Mouse (Mus musculus) thymus, postnatal 36 days (tissue): Measurements from ENCODE around the gene Icos.

Source experiments
- DNase-seq, 2 experiments: peaks; one replicate each; pipeline ENCODE4 v3.0.0; 2022; ENCODE audit warnings: mixed read lengths in 2 of 2

Gene Icos

DNA sequence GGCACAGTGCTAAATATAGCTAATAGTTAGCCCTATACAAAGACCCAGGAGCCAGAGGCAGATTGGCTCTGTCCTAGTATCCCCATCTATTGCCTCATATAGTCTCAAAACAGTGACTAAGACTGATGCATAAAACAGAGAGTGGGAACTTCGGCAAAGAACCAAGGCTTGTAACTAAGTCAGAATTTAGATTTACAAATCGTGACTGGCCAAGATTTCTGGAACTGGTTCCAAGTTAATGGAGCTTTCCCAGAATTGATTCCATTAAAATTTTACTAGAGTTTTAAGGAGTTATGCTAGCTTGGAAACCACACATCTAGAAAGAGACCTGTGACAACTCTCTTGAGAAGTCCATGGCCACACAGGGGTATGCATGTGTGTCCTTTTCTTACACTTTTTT is 65.1 kb downstream of the Icos start:
- no peak for DNase-seq

- DNase-seq: no peak
These were observed 68.5 kb downstream of the Icos start for GRCm38 (mm10) chr1:61046055-61046705.

DNA sequence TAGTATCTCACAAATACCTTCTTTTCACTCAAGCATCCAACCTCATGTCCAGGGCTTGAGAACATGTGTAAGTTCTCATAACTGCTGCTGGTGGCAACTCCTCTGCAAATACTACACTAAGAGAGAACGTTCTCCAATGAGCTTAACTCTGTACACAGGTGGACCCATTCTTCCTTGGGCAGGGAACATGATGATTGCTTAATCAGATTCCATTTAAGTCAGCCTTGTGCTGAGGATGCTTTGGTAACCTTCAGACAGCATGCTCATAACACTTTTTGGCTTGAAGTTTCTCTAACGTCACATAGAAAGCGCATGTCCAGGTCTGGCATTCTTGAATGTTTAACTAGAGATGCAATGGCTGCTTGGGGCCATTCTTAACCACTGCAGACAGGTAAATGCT is 69.6 kb downstream of the Icos start:
- DNase-seq: no peak
